Mouse (Mus musculus) embryo, embryonic 9.5 days (tissue): ENCODE measurements around the gene Trpv5.

Experiments
- DNase-seq: peaks from one replicate; pipeline ENCODE4 v3.0.0-alpha.2; 2017; ENCODE audit errors: extremely low spot score

Gene Trpv5

GRCm38 (mm10) chr6:41680669-41681068 lies at the start of gene Trpv5:
Trpv5 (minus strand) TSS chr6:41680769.
- no peak for DNase-seq

DNA sequence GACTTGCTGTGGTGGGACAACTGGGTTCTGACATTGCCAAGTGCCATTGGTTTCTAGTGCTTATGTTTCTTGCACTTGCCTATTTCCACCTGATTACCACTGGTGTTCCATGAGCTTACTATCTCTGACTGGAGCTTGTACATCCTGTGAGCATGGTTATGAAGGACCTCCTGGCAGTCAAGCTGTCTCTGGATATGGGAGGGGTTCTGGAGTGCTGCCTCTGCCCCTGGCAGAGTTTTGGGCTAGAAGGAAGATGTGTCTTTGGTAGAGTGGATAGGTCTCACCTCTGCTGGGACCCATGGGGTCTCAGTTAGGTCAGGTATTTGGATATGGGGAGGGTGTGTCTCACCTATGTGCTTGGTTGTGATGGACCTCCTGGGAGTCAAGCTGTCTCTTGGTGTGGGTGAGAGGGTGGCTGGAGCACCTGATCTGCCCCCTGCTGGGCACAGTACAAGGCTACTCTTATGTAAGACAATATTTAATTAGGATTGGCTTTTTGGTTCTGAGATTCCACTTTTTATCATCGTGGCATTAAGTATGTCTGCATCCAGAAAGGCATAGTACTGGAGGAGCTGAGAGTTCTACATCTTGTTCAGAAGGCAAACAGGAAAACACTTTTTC lies 47.5 kb upstream of the Trpv5 start:
- DNase-seq: no peak

GRCm38 (mm10) chr6:41721430-41721829 lies 40.9 kb upstream of the Trpv5 start:
- no peak for DNase-seq

DNA sequence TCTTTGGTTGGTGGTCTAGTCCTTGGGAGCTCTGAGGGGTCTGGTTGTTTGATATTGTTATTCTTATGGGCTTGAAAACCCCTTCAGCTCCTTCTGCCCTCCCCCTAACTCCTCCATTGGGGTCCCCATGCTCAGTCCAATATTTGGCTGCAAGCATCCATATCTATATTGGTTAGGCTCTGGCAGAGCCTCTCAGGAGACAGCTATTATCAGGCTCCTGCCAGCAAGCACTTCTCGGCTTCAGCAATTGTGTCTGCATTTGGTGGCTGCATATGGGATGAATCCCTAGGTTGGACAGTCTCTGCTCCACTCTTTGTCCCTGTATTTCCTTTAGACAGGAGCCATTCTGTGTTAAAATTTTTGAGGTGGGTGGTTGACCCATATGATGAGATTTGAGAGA lies 29.7 kb upstream of the Trpv5 start:
- DNase-seq: no peak

DNA sequence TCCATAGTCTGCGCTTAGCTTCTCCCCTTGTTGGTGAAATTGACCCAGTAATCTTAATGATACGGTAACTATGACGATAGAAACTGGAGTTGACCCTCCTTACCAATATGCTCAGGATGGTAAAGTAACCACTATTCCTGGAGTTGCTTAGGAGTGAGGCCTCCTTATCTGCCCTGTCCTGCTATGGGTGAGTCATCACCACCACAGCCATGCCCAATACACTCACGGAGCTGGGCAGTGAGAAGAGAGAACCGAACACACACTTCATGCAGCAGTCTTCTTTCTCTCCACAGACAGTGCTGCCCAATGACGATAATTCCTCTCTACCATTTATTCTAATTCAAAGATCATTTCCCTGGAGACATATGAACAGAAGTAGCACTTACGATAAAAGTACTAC lies 25.7 kb upstream of the Trpv5 start:
- no peak for DNase-seq

DNA sequence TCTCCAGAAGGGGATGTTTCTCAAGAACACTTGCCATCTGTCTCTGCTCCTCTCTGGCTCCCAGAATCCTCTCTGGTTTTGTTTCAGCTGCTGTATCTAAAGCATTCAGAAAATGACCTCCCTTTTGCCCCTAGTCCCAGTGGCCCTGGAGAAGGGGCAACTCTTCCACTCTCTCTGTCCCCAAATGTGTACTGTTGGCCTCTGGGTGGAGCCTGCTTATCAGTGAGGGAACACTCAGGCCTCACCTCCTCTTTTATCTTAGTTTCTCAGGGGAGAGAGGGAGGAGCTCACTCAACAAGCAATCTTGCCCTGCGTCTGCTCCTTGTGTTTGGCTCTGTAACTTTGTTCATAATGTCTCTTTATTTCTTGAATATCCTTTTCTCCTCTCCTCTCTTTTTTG lies 23.6 kb upstream of the Trpv5 start, which contains the start of gene Kel:
TSS of gene Kel (minus strand) at position 217 of the 400 bp plus-strand sequence.
- no peak for DNase-seq

DNA sequence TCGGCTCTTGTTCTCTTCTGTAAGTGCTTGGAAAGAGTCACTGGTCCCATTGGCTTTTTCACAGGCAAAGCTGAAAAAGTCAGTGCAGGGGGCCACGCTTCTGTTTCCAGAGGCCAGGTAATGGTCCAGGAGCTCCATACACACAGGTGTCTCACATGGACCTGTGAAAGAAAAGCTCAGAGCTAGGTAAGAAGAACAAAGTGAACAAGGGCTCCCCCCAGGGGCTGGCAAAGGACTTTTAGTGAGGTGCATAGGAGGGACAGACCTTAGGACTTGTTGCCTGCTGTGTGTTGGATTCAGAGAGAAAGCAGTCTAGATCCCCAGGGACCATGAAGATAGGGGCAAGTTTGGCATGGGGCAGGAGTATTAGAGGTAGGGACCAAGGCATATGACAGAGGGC lies 22.4 kb upstream of the Trpv5 start:
- no peak for DNase-seq

- DNase-seq: no peak
Measured at GRCm38 (mm10) chr6:41701245-41701644, 20.7 kb upstream of the Trpv5 start.

DNA sequence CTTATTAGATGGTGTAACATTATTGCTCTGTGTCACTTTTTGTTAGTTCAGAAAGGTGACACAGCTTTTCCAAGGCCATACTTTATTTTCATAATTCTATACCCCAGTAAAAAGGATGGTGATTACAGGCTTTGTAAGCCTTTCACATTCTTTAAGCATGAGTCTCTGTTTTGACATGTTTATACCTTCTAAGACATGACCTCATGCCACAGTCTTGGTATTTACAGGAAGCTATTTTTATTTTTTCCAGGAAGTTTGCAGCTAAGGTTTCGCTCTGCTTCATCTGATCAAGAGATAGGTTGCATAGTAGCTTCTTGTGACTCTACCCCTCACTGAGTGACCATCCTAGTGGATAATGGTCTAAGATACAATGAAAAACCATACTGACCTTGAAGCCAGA lies 13.8 kb upstream of the Trpv5 start:
- no peak for DNase-seq

DNA sequence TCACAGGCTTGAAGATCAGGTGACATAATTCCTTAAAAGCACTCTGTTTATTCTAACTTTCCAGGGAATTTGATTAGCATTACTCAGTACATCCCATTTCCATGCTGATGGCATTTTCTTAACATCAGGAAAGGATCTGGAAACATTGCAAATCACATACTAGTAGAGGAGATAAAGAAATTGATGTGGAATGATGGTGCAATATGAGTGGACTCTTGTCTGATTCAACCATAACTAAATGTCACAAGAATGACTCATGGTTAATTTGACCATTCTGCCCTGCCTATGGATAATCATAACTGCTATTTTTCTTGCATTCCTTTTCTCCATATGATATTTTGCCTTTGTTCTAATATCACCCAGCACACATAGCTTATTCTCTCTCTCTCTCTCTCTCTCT lies 11.6 kb upstream of the Trpv5 start:
- DNase-seq: no peak

- DNase-seq: no peak
Measured at GRCm38 (mm10) chr6:41685596-41685995, 5.0 kb upstream of the Trpv5 start.

GRCm38 (mm10) chr6:41684911-41685310 lies 4.3 kb upstream of the Trpv5 start:
- DNase-seq: no peak

GRCm38 (mm10) chr6:41684131-41684530 lies 3.6 kb upstream of the Trpv5 start, which contains the start of gene Llcfc1:
Llcfc1 (plus strand) TSS chr6:41684431.
- no peak for DNase-seq

- no peak for DNase-seq
Measured at GRCm38 (mm10) chr6:41681656-41682055, 1.1 kb upstream of the Trpv5 start.

DNA sequence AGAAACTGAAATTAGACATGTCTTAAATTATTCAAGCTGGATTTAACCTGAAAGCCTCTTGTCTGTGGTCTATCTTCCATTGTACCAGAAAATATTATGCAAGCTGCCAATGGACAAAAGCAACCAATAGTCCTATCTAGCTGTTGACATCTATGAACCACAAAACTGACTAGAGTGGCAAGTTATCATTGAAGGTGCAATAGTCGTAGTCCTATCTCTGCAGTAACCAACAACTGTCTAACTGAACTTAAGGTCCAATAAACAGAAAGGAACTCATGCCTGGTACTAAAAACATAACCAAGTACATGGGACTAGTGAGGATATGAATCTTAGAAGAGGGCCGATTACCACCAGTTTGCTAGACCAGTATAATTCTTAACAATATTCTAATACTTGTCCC lies 4.0 kb downstream of the Trpv5 start:
- DNase-seq: no peak

- no peak for DNase-seq
Measured at GRCm38 (mm10) chr6:41662320-41662719, 18.2 kb downstream of the Trpv5 start.

DNA sequence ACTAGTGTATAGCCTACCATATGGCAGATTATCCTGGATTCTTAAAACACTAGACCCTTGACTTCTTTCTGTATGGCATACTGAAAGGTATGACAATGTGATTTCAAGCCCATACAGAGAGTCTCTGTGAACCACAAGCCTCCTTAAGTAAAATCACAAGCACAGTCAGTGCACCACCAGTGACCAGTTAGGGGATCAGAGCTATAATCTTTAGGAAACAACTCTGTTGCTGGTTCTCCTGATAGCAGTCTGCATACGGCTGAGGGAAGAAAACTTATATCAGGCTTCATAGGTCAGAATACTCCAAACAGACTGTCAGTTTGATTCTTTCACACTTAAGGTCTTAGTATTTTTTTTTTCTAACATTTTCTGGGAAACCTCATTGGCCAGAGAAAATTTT lies 22.1 kb downstream of the Trpv5 start:
- no peak for DNase-seq

- DNase-seq: no peak
Measured at GRCm38 (mm10) chr6:41654648-41655047, 25.9 kb downstream of the Trpv5 start.

DNA sequence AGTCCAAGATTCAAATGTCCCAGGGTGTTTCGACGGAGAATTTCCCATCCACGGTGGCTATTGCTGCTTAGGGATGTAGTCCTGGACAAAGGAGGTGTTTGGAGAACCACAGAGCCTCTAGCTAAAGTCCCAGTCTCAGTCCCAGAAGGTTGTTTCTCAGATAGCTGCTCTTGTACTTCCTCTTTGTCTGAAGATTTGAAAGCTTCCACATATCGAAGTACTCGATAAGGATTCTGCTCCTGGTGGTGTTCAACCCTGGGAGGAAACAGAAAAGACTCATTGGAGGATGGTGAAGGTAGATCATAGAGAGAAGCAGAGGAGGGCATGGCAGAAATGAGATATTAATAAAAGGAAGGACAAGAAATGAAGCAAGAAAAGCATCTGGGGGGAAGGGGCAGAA lies 27.4 kb downstream of the Trpv5 start:
- no peak for DNase-seq

DNA sequence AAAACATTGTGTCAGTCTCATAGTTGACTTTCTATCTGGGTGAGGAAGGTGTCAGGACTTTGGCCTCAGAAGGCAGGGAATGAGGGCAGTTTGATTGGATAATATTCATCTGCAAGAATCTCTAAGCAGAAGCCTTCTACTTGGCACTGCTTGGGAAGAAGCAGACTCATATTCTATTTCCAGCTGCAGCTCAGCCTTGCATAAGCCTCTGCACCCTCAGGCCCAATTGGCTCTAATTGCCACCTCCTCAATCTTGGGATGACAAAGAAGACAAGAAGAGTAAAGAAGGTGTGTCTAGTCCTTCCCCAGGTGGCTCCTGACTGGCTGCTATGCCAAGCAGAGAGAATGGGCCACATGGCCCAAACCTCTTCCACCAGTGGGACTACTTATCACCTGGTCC lies 33.9 kb downstream of the Trpv5 start:
- no peak for DNase-seq

- no peak for DNase-seq
Measured at GRCm38 (mm10) chr6:41646220-41646619, 34.3 kb downstream of the Trpv5 start.

DNA sequence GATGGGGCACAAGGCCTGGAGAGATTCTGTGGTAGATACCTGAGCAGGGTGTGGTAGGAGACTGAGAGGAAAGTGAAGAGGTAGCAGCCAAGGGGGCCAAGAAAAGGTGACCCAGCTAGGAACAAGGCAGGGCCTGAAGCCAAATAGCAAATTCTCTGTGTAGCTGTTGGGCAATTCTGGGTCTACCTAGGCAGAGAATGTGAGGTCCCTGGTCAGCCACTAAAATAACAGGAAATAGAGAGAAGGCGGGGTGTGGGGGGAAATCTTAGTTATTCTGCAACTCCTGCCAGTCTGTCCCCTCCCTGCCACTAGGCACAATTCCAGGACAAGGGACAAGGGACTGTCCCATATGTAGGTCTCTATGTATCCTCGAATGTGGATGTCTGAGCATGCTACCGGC lies 37.3 kb downstream of the Trpv5 start:
- DNase-seq: no peak

DNA sequence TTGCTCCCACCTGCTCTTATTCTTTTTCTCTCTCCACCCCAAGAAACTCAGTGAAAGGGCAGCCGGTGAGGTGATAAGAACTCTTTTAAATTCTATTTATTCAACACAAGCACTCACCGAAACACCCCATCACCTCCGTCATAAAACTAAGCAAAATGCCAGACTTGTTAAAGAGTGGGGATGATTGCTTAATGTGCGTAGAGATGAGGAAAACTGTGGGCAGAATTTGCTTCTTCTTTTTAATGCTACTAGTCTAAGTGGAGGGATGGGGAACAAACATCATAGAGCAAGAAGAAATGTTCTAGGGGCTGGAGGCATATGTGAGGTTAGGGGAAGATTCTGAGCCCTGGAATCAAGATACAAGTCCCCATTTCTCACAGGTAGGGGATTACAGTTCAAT lies 37.8 kb downstream of the Trpv5 start:
- DNase-seq: no peak

GRCm38 (mm10) chr6:41641173-41641866 lies 39.2 kb downstream of the Trpv5 start:
- no peak for DNase-seq
